Mouse (Mus musculus) common myeloid progenitor, adult 5-6 weeks (primary cell): ENCODE data around the gene Il1rl2. TPM values are rescaled to one million over a fixed set of nuclear protein-coding genes. Genes with fewer than 3 reads are reported as not detected.

Experiments used
- total RNA-seq: library from RNA; stranded (forward); fragments of 200-1000, 187-1606 nt; gene quantifications from 2 replicates; pipeline ENCODE4 v1.2.3, GENCODE M21; 2017

Gene Il1rl2
- total RNA-seq, 1 experiment from 2014 or later, result 1.4 TPM

Other genes with a start within 250 kb of the Il1rl2 start
- 11.8 and 14.4 TPM in 2 replicates for gene Il1r1, start 99.5 kb upstream of the Il1rl2 start, total RNA-seq
- gene Il1rl1, start 105.0 kb downstream of the Il1rl2 start, total RNA-seq, result 40.6 and 44.8 TPM in 2 replicates
- 1.1 and 1.6 TPM in 2 replicates for gene Il18r1, start 140.9 kb downstream of the Il1rl2 start, total RNA-seq
- gene Il18rap, start 190.8 kb downstream of the Il1rl2 start, total RNA-seq, result 12.3 and 14.8 TPM in 2 replicates